Mouse (Mus musculus): ENCODE data around the gene Kpnb1. TPM values are rescaled to one million over a fixed set of nuclear protein-coding genes. Genes with fewer than 3 reads are reported as not detected.

Kpnb1 gene
- polyA plus RNA-seq, 1 experiment from 2014 or later: 123 TPM

- H3K27ac ChIP-seq: peak overlapping the region; percentile 81
- peaks cover 2% of the 10 kb centered on the region; the same call in 1 of the 2 replicates for H3K79me2 ChIP-seq (ENCODE audit: inconsistent target)
- H3K36me3 ChIP-seq (ENCODE audit: inconsistent target): peaks cover 44% of the 10 kb centered on the region
- WGBS (ENCODE audit: missing documents): 4% methylated on average over 8 of the region's 8 CpGs
- H3K4me3 ChIP-seq (ENCODE audit: inconsistent target): no peak overlapping the region
Observed at GRCm38 (mm10) chr11:97142159-97142608, 45.5 kb downstream of the Kpnb1 start.

DNA sequence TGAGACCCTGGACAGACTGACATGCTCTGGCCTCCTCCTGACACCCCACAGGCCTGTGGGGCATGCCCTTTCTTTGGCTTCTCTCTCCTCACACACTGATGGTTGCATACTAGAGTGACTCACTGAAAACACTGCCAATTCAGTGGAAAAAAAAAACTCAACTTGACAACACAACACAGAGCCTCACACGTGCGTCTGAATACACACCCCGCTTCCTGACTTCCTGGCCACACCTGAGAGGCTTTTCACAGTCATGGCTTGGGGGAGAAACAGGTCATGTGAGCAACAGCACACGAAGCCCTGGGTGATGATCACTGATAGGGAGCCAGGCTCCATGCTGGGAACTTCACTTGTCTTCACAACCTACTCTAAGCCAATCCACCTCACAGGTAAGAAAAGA lies 46.9 kb downstream of the Kpnb1 start:
- no peaks in the 10 kb centered on the region; the same call in 1 of the 2 replicates for H3K79me2 ChIP-seq (ENCODE audit: inconsistent target)
- peaks cover 45% of the 10 kb centered on the region for H3K36me3 ChIP-seq (ENCODE audit: inconsistent target)
- no peak overlapping the region for H3K27ac ChIP-seq
- 80% methylated on average over 4 of the region's 4 CpGs for WGBS (ENCODE audit: missing documents)
- H3K4me3 ChIP-seq (ENCODE audit: inconsistent target): no peak overlapping the region

- WGBS (ENCODE audit: missing documents): 86% methylated on average over 14 of the region's 15 CpGs
- H3K27ac ChIP-seq: no peak overlapping the region
- no peaks in the 10 kb centered on the region; the same call in 1 of the 2 replicates for H3K79me2 ChIP-seq (ENCODE audit: inconsistent target)
- H3K36me3 ChIP-seq (ENCODE audit: inconsistent target): peaks cover 38% of the 10 kb centered on the region
- no peak overlapping the region for H3K4me3 ChIP-seq (ENCODE audit: inconsistent target)
Observed at GRCm38 (mm10) chr11:97139256-97139655, 48.4 kb downstream of the Kpnb1 start.

DNA sequence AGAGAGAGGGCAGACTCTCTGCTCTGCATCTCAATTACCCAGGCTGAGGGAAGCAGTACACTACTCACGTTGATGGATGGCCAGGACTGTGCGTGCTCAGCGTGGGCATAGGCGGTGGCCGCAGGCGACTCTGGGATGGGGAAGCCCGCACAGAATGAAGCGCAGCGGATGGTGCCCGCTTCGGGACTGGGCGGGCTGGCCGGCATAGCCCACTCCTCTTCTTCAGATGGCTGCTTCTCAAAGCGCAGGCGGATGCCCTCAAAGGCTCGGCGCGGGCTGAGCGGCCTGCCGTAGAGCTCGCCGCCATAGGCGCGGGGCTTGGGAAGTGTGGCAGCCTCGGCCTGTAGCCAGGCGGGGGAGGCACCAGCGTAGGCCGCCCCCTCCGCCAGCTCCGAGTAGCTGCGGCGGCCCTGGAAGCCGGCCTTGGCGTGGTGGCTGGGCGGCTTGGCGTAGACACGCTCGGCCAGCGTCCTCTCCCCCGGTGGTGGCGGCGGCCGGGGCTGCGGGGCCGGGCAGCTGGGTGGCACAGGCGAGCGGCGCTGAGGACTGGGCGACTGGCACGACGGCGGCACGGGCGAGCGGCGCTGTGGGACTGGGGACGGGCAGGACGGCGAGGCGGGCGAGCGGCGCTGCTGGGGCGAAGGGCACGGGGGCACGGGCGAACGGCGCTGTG lies 49.0 kb downstream of the Kpnb1 start:
- 96% methylated on average over 33 of the region's 69 CpGs for WGBS (ENCODE audit: missing documents)
- no peaks in the 10 kb centered on the region; the same call in 1 of the 2 replicates for H3K79me2 ChIP-seq (ENCODE audit: inconsistent target)
- no peak overlapping the region for H3K27ac ChIP-seq
- H3K36me3 ChIP-seq (ENCODE audit: inconsistent target): peaks cover 38% of the 10 kb centered on the region
- H3K4me3 ChIP-seq (ENCODE audit: inconsistent target): no peak overlapping the region

GRCm38 (mm10) chr11:97133270-97133669 lies 54.4 kb downstream of the Kpnb1 start:
- no peak overlapping the region for H3K27ac ChIP-seq
- no peaks in the 10 kb centered on the region for H3K79me2 ChIP-seq (ENCODE audit: inconsistent target)
- 74% methylated on average over 5 of the region's 5 CpGs for WGBS (ENCODE audit: missing documents)
- H3K4me3 ChIP-seq (ENCODE audit: inconsistent target): no peak overlapping the region
- peaks cover 21% of the 10 kb centered on the region for H3K36me3 ChIP-seq (ENCODE audit: inconsistent target)

- no peak overlapping the region for H3K27ac ChIP-seq
- H3K4me3 ChIP-seq (ENCODE audit: inconsistent target): no peak overlapping the region
- H3K79me2 ChIP-seq (ENCODE audit: inconsistent target): no peaks in the 10 kb centered on the region
- H3K36me3 ChIP-seq (ENCODE audit: inconsistent target): peaks cover 10% of the 10 kb centered on the region; the same call in 1 of the 2 replicates
- WGBS (ENCODE audit: missing documents): 74% methylated on average over 6 of the region's 6 CpGs
Observed at GRCm38 (mm10) chr11:97132185-97132584, 55.5 kb downstream of the Kpnb1 start.

GRCm38 (mm10) chr11:97131683-97132082 lies 56.0 kb downstream of the Kpnb1 start:
- no peak overlapping the region for H3K27ac ChIP-seq
- no peaks in the 10 kb centered on the region for H3K79me2 ChIP-seq (ENCODE audit: inconsistent target)
- WGBS (ENCODE audit: missing documents): 82% methylated on average over 2 of the region's 2 CpGs
- H3K36me3 ChIP-seq (ENCODE audit: inconsistent target): peaks cover 5% of the 10 kb centered on the region; the same call in 1 of the 2 replicates
- no peak overlapping the region for H3K4me3 ChIP-seq (ENCODE audit: inconsistent target)

DNA sequence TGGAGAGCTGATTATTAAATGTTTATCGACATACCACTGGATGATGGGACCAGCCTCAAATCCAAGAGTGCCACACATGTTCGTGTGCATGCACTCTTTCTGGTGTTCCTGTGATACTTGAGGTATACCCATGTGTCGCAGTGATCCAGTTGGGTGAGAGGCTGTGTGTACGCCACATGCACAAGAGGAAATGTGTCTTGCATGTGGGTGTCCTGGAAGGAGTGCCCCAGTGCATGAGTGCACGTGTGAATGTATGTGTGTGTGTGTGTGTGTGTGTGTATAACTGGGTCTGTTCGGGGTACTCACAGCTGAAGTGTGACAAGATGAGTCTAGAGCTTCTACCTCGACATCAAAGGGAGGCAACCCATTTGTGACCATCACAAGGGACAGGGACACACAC lies 57.4 kb downstream of the Kpnb1 start:
- H3K4me3 ChIP-seq (ENCODE audit: inconsistent target): no peak overlapping the region
- H3K36me3 ChIP-seq (ENCODE audit: inconsistent target): no peaks in the 10 kb centered on the region
- no peak overlapping the region for H3K27ac ChIP-seq
- 82% methylated on average over 7 of the region's 7 CpGs for WGBS (ENCODE audit: missing documents)
- no peaks in the 10 kb centered on the region for H3K79me2 ChIP-seq (ENCODE audit: inconsistent target)

- H3K4me3 ChIP-seq (ENCODE audit: inconsistent target): no peak overlapping the region
- H3K27ac ChIP-seq: no peak overlapping the region
- no peaks in the 10 kb centered on the region for H3K79me2 ChIP-seq (ENCODE audit: inconsistent target)
- 35% methylated on average over 3 of the region's 3 CpGs for WGBS (ENCODE audit: missing documents)
- no peaks in the 10 kb centered on the region for H3K36me3 ChIP-seq (ENCODE audit: inconsistent target)
Observed at GRCm38 (mm10) chr11:97128956-97129355, 58.7 kb downstream of the Kpnb1 start.

DNA sequence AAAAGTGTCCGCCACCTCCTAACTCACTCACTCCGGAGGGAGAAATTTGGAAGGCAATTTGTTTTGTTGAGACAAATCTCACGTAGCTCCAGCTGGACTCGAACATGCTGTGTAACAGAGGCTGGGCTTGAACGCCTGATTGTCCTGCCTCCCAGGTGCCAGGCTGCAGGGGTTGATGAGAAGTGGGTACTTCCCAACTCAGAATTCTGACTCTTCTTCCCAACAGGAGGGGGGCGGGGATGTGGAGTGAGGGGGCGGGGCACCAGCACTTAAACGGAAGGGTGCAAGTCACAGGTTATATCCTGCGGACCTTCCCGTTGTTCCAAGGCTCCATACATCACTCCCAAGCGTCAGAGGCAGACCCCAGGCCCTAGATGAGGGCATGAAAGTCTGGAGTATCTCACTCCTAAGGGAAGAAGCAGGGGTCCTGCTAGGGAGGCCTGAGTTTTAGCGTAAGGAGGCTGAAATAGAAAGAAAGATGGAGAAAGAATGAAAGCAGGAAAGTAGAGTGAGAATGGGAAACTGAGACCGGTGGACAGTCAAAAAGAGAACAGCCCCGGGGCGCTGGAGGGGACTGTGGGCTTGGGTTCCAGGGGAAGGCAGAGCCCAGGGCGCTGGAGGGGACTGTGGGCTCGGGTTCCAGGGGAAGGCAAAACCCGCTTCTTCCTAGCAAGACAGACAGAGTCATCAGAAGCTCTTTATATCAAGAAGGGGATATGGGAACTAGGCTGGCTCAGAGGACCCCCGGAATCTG lies 60.0 kb downstream of the Kpnb1 start:
- peak overlapping the region; percentile 54 for H3K4me3 ChIP-seq (ENCODE audit: inconsistent target)
- H3K27ac ChIP-seq: peak overlapping the region; percentile 52
- H3K36me3 ChIP-seq (ENCODE audit: inconsistent target): no peaks in the 10 kb centered on the region
- H3K79me2 ChIP-seq (ENCODE audit: inconsistent target): no peaks in the 10 kb centered on the region
- 50% methylated on average over 16 of the region's 19 CpGs for WGBS (ENCODE audit: missing documents)

DNA sequence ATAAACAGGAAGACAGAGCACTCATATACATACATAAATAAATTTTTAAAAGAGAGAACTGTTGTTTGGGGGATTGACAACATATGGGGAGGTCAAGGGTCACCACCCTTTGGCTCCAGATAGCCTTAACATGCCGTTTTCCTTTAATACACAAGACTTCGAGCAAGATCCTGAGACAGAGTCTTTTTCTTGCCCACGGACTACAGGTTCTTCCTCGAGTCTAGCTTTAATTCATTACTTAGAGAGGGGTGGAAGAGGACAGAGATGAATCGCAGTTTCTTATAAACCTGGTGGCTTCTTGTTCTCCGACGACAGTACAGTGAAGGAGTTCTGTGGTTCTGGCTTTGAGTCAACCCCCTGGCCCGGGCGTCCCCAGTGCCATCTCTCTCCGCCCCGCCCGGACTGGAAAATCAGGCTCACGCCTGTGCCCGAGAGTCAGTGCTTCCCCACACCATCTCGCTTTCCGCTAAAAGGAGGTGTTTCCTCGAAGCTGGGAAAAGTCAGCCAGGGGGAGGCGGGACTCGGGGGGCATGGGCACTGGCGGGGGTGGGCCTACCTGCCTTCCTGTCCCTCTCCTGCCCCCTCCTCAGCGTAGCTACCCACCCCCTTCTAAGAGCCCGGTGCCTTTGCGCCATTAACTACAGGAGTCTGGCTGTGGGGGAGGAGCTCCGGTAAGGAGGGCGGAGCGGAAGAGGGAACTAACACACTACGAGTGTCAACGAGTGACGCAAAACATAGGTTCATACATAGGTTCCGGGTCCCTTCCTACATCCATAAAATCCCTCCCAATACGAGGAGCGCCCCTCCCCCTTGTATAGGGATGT lies 60.8 kb downstream of the Kpnb1 start:
- no peaks in the 10 kb centered on the region for H3K79me2 ChIP-seq (ENCODE audit: inconsistent target)
- peak overlapping the region; percentile 54 for H3K4me3 ChIP-seq (ENCODE audit: inconsistent target)
- peak overlapping the region; percentile 52 for H3K27ac ChIP-seq
- H3K36me3 ChIP-seq (ENCODE audit: inconsistent target): no peaks in the 10 kb centered on the region
- 4% methylated on average over 32 of the region's 32 CpGs for WGBS (ENCODE audit: missing documents)

GRCm38 (mm10) chr11:97124266-97125036 lies 63.2 kb downstream of the Kpnb1 start:
- Histone ChIP-seq H3K4me3 (ENCODE audit: inconsistent target) (no peak overlapping the region), H3K79me2 (ENCODE audit: inconsistent target) (no peaks in the 10 kb centered on the region), H3K36me3 (ENCODE audit: inconsistent target) (no peaks in the 10 kb centered on the region), H3K27ac (no peak overlapping the region)
- 93% methylated on average over 8 of the region's 10 CpGs for WGBS (ENCODE audit: missing documents)

DNA sequence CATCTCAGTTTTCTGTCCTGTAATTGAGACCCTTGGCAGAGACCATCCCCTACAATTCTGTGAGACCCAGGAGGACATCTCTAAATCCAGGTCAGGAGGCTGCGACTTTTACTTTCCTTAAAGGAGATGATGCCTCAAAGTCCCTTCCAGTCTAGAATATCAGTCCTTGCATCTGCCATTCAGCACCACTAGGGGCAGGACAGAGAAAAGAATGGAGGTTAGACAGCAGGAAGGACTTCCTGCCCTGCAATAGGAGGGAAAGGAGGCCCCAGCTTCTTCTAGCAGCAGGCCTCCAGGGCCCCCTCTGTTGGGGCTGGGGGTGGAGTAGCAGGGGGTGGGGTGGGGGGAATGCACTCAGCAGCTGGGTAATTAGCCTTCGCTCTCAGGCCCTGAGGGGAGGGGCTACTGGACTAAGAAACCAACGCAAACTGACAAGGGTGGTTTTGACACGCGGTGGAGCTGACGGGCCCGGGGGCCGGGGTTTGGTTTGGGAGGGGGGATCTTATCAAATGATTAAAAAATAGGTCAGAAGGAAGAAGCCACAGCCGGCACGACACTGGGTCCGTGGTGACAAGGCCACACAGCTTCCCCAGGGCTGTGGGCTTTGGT lies 64.3 kb downstream of the Kpnb1 start:
- Histone ChIP-seq H3K4me3 (ENCODE audit: inconsistent target) (no peak overlapping the region), H3K36me3 (ENCODE audit: inconsistent target) (no peaks in the 10 kb centered on the region), H3K27ac (no peak overlapping the region), H3K79me2 (ENCODE audit: inconsistent target) (no peaks in the 10 kb centered on the region)
- WGBS (ENCODE audit: missing documents): 65% methylated on average over 11 of the region's 11 CpGs

DNA sequence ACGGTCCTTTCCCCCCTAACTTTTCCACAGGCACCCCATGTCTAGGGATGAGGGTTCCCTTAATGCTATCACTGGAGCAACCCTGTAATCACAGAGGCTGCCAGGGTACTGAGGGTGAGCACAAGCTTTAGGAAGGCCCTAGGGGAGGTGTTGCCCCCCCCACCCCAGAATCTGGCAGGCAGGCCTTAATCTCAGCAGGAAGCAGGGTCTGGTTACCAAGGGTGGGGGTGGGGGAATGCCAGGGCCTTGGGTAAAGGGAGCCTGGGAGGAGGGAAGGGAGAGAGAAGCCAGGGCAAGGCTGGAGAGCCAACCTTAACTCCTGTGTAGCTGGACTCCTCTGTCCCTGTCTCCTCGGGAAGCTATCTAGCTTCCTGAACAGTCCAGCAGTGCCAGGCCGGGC lies 67.0 kb downstream of the Kpnb1 start:
- 84% methylated on average over 3 of the region's 3 CpGs for WGBS (ENCODE audit: missing documents)
- H3K4me3 ChIP-seq (ENCODE audit: inconsistent target): no peak overlapping the region
- no peaks in the 10 kb centered on the region for H3K36me3 ChIP-seq (ENCODE audit: inconsistent target)
- H3K79me2 ChIP-seq (ENCODE audit: inconsistent target): no peaks in the 10 kb centered on the region
- no peak overlapping the region for H3K27ac ChIP-seq

All from macrophage (primary cell).